Mouse (Mus musculus): ENCODE measurements around the gene Crtam.

The Crtam gene

DNA sequence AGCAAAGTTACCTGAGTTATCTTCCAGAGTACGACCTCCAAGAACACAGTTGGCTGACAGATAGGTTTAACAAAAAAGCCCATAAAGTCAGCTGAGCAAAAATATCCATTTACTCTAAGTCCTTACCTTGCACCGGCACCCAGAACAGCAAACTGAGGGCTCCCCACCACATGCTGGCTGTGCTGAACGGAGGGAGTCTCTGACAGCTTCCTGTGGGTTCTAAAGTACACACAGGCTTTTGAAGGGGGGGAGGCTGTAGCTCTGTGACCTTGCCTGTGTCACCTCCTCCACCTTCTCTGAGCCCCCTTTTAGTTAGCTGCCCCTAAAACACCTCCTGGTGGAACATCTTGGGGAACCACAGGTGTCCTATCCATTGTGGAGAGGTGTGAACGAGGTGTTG lies at the start of gene Crtam:
Crtam (minus strand) TSS at position 214 of the 400 bp plus-strand sequence.
- DNase-seq (ENCODE audit: low read depth): peak; percentile 60

DNA sequence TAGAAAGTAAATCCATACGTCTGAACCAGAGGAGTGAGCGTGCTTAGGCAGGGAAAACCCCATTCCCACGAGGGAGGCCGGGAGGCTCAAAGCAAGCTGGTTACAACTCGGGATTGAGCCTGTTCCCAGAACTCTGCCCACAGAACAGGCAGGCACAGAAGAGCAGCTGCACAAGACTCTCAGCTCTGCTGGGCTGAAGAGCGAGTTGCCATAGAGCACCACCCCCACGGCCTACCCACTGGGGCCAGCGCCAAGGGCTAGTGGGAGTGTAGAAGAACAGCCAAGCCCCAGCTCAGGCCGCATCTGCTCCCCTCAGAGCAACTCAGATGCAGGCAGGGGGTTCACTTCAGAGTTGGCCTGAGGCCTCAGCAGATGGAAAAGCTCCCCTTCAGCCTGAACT lies 49.7 kb upstream of the Crtam start:
- no peak for DNase-seq (ENCODE audit: low read depth)

GRCm38 (mm10) chr9:41053478-41053877 lies 49.0 kb upstream of the Crtam start:
- DNase-seq (ENCODE audit: low read depth): no peak

DNA sequence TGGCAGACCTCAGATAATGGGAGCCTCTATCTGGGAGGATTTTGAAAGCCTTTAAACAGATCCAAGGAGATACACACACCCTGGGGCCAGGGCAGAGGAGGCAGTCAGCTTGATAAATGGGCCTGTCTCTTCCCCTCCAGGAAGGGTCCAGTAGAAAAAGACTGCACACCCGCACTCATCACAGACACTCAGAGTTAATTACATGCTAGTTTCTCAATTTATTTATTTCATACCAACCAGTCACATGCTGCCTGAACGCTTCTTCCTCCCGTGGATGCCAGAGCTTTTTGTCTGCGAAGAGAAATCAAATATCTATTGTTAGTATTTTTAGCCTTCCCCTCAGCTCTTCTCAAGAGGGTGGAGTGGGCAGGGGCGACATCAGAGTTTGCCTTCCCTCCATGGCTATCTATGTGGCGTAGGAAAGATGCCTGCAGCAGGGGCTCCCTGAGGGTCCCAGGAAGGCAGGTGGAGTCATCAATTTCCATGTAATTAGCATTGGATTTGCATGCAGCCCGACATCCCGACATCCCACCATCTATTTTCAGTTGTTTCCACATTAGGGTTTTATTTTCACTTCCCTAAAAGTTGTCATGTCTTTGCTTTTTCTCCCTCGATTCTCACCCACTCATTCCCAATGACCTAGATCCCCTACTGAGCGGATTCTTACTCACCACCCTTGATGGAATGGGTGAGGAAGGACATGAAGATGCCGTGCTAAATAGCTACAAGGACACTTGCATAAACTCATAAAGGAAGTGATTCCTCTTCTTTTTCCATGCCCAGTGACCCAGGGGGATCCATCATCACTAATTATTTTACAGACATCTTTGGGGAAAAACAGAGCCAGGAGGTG lies 46.9 kb upstream of the Crtam start:
- no peak for DNase-seq (ENCODE audit: low read depth)

DNA sequence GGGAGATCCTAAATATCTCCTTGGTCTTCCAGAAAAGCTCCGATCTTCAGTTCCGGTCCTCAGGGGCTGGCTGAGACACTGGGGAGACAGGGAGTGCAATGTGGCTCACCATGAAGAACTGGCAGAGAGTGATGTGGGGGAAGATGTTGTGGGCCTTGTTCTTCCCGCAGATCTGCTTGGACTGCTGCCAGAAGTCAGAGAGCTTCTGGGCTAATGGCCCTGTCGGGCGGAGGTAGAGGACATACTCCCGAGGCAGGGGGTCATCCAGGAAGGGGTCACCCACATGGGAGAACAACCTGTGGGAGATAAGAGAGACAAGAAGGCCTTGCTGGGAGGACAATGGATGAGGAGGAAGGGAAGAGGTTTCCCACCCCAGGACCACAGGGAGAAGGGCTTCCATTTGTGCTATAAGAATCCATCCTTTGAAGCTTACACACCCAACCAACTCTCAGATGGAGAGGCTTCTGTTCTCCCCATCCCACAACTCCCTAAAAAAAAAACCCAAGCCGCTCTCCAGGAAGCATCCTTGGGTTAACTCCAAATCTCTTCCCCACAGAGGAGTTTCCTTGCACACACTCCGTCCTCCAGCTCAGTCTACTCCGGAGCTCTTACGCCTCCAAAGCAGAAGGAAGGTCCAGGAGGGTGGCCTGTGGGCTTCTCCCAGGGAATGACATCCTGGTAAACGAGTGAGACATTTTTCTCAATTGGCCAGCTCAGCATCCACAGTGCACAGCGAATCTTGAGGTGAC lies 46.1 kb upstream of the Crtam start:
- no peak for DNase-seq (ENCODE audit: low read depth)

DNA sequence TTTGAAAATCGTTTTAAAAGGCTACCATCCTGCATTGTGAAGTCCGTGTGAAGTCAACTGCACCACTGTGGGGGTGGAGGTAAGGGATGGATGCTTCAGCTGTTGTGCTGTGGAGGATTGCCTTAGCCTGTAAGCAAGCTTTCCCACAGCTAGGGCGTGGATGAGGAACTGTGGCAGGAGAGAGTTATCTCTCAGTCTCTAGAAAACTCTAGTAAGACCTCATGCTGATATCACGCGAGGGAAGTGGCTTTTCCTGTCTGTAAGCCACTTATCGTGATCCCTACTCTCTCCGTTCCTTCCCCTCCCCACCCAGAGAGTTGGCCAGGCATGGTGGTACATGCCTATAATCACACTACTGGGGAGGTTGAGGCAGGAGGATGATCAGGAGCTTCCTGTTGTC lies 44.9 kb upstream of the Crtam start:
- DNase-seq (ENCODE audit: low read depth): no peak

GRCm38 (mm10) chr9:41048820-41049219 lies 44.4 kb upstream of the Crtam start:
- DNase-seq (ENCODE audit: low read depth): peak; percentile 17

- peak; percentile 75 for DNase-seq (ENCODE audit: low read depth)
These were observed 43.8 kb upstream of the Crtam start for GRCm38 (mm10) chr9:41048216-41048615.

GRCm38 (mm10) chr9:41047654-41048053 lies 43.2 kb upstream of the Crtam start:
- no peak for DNase-seq (ENCODE audit: low read depth)

- peak; percentile 87 for DNase-seq (ENCODE audit: low read depth)
These were observed 40.2 kb upstream of the Crtam start for GRCm38 (mm10) chr9:41044626-41045025.

- no peak for DNase-seq (ENCODE audit: low read depth)
These were observed 39.2 kb upstream of the Crtam start for GRCm38 (mm10) chr9:41043641-41044040.

- no peak for DNase-seq (ENCODE audit: low read depth)
These were observed 37.0 kb upstream of the Crtam start for GRCm38 (mm10) chr9:41041404-41041803.

GRCm38 (mm10) chr9:41038150-41038664 lies 33.8 kb upstream of the Crtam start:
- DNase-seq (ENCODE audit: low read depth): no peak

DNA sequence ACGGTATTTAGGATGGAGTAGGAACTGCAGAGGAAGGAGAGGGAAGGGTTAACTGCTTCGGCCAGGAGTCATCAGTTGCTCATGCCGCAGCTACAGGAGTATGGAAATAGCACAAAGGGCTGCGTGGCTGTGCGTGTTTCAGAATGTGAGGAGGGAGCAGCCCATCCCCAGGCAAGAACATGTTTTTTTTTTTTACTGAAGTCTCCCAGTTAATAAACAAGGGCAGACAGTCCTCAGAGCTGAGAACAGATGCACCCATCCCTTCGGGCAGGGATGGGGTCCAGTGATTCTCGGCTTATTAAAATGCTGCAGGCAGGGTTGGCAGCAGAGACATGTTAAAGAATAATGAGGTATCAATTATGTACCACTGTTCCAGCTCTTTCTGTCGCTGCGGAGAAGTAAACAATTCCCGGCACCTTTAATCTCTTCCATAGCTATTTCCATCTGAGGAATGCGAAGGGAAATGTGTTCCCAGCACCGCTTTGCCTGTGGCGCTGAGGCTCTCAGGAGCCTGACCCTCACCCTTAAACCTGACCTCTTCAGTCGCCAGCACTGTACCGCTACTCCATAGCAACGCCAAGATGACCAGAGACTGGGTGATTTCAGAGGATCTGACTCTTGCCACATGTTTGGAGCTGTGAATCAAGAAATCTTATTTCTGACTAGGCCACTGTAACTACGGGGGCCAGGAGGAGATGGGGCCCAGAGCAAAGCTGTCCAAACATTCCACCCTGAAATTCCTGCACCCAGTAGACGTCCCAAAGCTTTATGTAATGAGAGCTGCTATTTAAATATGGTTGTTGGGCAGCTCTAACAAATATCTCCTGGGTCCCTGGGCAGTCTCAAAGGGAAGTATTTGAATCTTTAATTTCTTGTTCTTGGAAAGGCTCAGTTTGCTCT lies 27.4 kb upstream of the Crtam start:
- no peak for DNase-seq (ENCODE audit: low read depth)

GRCm38 (mm10) chr9:41029827-41030226 lies 25.4 kb upstream of the Crtam start:
- DNase-seq (ENCODE audit: low read depth): peak; percentile 65

DNA sequence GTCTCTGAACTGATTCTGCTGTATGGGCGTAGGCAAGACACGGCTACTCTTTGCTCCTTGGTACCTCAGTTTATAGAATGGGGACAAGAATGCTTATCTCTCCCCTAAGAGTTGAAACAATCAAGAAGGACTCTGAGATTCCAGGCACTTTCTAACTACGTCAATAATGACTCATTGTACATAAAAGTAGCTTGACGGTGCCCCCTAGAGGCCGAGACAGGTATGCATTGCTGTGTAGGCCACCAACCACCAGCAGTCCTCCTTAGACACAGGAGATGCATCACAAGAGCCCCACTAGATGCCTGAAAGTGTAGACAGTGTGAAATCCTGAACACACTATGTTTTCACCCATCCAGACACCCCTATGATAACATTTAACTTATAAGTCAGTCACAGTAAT lies 24.0 kb upstream of the Crtam start:
- DNase-seq (ENCODE audit: low read depth): peak; percentile 82

GRCm38 (mm10) chr9:41021690-41022089 lies 17.3 kb upstream of the Crtam start:
- no peak for DNase-seq (ENCODE audit: low read depth)

DNA sequence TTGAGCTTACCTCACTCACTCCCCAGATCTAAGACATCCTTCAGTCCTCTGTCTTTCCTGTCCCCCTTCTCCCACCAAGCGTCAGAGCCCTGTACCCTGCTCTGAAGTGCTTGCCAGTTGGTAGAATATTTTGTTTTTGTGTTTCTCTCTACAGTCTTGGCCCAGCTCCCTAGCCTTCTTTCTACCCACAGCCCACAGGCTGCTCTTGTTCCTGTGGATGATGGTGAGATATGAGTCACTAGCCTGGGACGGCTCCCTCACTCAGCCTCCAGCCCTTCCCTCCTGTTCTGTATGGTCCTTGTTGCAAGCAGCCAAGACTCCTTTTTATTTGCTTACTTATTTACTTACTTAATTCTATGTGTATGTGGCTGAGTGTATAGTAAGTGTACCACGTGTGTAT lies 16.1 kb upstream of the Crtam start:
- DNase-seq (ENCODE audit: low read depth): no peak

DNA sequence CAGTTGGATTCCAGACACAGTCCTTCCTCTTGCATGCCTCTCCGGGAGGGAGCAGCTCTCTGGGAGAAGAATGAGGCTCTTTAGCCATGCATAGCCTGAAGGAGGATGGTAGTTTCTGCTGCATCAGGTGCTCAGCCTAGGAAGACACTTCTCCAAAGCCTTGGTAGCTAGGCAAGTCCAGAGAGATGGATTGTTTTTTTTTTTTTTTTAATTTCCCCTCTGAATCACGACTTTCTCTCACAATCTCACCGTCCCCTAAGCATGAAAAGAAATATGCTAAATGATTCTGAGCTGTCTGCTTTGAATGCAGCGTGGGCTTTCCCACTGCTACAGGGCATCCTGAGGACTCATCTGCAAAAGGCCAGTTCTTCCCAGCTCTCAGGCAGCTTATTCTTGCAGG lies 10.1 kb upstream of the Crtam start:
- DNase-seq (ENCODE audit: low read depth): no peak

DNA sequence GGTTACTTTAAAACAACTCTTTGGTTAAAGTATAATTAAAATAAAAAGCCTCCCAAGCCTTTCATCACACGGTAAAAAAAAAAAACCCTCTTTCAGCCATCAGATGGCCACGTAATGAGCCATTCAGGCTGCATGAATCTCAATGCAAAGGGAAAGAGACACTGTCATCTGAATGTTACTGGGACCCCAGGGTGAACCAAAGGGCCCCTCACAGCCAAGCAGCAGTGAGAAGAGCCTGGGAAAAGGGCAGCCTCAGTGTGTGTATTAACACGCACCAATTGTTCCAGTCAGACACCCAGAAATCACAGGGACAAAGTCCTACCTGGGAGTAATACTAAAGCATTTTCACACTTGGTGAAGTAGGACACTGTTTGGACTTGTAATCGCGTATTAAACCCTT lies 8.0 kb upstream of the Crtam start:
- no peak for DNase-seq (ENCODE audit: low read depth)

GRCm38 (mm10) chr9:41011512-41012436 lies 7.3 kb upstream of the Crtam start:
- no peak for DNase-seq (ENCODE audit: low read depth)
